Mouse (Mus musculus): ENCODE measurements around the gene Mcrip2.

- TF ChIP-seq POLR2A (IDR thresholded peaks at IDR 0.05; ENCODE audit: low read depth, low read length): peak; percentile 69
- TF ChIP-seq CTCF (conservative IDR thresholded peaks at IDR 0.05; ENCODE audit: insufficient read depth, insufficient read length, low read depth, low read length): no peak
Observed at GRCm38 (mm10) chr17:25833291-25833663, 35.3 kb downstream of the Mcrip2 start, which contains the start of gene Stub1.

Data from kidney, adult 2 months (tissue).